Mouse (Mus musculus) layer of hippocampus, adult 18-20 months (tissue): ENCODE results near the gene Vmn1r81. TPM values are rescaled to one million over a fixed set of nuclear protein-coding genes. Genes with fewer than 3 reads are reported as not detected.

Experiments
- DNase-seq, 2 experiments: peaks; one replicate each; pipeline ENCODE4 v3.0.0; 2022; ENCODE audit warnings: low spot score in 2 of 2
- long read RNA-seq: library from polyadenylated mRNA; stranded (forward); transcript quantifications from one replicate; pipeline ENCODE4 v2.0.0, GENCODE M21; 2021
- total RNA-seq, 2 experiments: library from RNA; stranded (reverse); gene quantifications; 2 replicates each; pipeline ENCODE4 v1.2.3; 2021

Gene Vmn1r81
- total RNA-seq = not detected
- long read RNA-seq = 0 reads

DNA sequence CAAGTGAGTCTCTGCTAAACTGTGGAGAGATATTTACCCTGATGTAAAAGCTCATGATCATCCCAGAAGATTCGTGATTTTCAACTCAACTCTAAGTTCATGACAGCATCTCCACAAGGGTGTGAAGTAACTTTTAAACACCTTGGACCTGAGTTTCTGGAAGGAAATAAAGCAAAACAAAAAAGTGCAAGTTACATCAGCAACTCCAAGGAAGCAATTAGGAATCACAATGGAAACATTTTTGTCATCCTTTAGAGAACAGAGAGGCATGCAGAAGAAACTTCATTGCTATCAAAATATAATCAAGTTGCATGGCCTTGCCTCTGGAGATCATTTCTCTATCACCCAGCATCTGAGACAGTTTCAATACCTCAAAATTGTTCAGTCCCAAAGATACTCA, at the start of gene Vmn1r81:
Vmn1r81 (minus strand) TSS at position 101 of the 400 bp plus-strand sequence.
- no peak for DNase-seq

- no peak for DNase-seq
These were observed 32.1 kb upstream of the Vmn1r81 start, which contains the start of gene Vmn1r82 for GRCm38 (mm10) chr7:12300130-12300529. Gene Vmn1r82 (plus strand): TSS chr7:12300430.

DNA sequence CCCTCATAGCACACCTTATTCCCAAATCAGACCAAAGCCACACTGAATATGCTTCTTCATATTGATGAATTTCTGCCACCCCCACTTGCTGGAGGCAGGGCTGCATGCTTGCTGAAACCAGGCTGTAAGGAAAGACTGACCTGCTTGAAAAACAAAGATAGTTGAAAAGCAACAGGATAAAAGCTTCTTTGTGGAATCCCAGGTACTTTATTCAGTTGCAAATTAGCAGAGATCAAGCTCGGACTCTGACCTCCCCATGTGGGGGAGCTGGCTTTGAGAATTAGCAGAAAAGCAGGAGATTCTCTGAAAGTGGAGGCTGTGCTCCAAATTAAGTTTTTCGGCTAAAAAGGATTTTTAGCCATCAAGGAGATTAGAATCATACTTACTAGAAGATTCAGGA, 63.9 kb downstream of the Vmn1r81 start:
- no peak for DNase-seq

Other genes with a start within 250 kb of the Vmn1r81 start
- not detected for gene Vmn1r77, start 231.5 kb downstream of the Vmn1r81 start, total RNA-seq
- not detected for gene Vmn1r78, start 118.0 kb downstream of the Vmn1r81 start, total RNA-seq
- gene Vmn1r79, start 97.0 kb downstream of the Vmn1r81 start, total RNA-seq = not detected
- gene Vmn1r80, start 79.0 kb downstream of the Vmn1r81 start, total RNA-seq = not detected
- gene Vmn1r82, start 32.2 kb upstream of the Vmn1r81 start, total RNA-seq = not detected
- gene Vmn1r83, start 61.2 kb upstream of the Vmn1r81 start, total RNA-seq = not detected
- not detected for gene Vmn1r84, start 101.0 kb upstream of the Vmn1r81 start, total RNA-seq
- gene Zfp551, start 154.5 kb upstream of the Vmn1r81 start, total RNA-seq = 10 to 100 TPM; 11.2 to 12.2 TPM
- gene Zfp606, start 210.0 kb upstream of the Vmn1r81 start, total RNA-seq = 10 to 100 TPM; 11.1 to 11.3 TPM
- not detected for gene 2900092C05Rik, start 244.2 kb upstream of the Vmn1r81 start, total RNA-seq